Mouse (Mus musculus) liver, embryonic 16.5 days (tissue): ENCODE measurements around the gene Krtap29-1. TPM values are rescaled to one million over a fixed set of nuclear protein-coding genes. Genes with fewer than 3 reads are reported as not detected.

ENCODE experiments used
- ATAC-seq: fragments of 200-750 bp; cut with Nextera tagmentation; 2 replicates; pipeline ENCODE4 v1.8.0; 2017; ENCODE audit warnings: low read depth, mild to moderate bottlenecking, moderate number of reproducible peaks, moderate library complexity
- H3K27ac ChIP-seq: fragments of 300-500 bp; sonication (generic); 2 replicates; pipeline ENCODE4 v1.5.1; 2014; ENCODE audit warnings: mild to moderate bottlenecking, low read length
- H3K27me3 ChIP-seq: fragments of 300-500 bp; sonication (generic); 2 replicates; pipeline ENCODE4 v1.6.1; 2014; ENCODE audit warnings: low read depth, low read length, mixed read lengths; ENCODE audit not compliant: control insufficient read depth, insufficient read depth
- H3K36me3 ChIP-seq: fragments of 300-500 bp; sonication (generic); 2 replicates; pipeline ENCODE4 v1.6.1; 2014; ENCODE audit warnings: mild to moderate bottlenecking; ENCODE audit not compliant: control insufficient read depth, insufficient read depth
- H3K4me1 ChIP-seq: fragments of 300-500 bp; sonication (generic); 2 replicates; pipeline ENCODE4 v1.6.1; 2014; ENCODE audit warnings: low read depth, low read length, mixed read lengths; ENCODE audit not compliant: control insufficient read depth
- H3K4me2 ChIP-seq: fragments of 300-500 bp; sonication (generic); 2 replicates; pipeline ENCODE4 v1.6.1; 2014; ENCODE audit warnings: low read depth, low read length, mixed read lengths
- H3K4me3 ChIP-seq: fragments of 300-500 bp; sonication (generic); 2 replicates; pipeline ENCODE4 v1.5.1; 2014; ENCODE audit warnings: low read depth, mild to moderate bottlenecking, low read length
- H3K9ac ChIP-seq: fragments of 300-500 bp; sonication (generic); 2 replicates; pipeline ENCODE4 v1.6.1; 2014; ENCODE audit warnings: low read depth, low read length
- H3K9me3 ChIP-seq: fragments of 300-500 bp; sonication (generic); replicated peaks from 2 replicates; pipeline ENCODE4 v1.6.1; 2016; ENCODE audit warnings: low read length; ENCODE audit not compliant: control insufficient read depth
- whole genome bisulfite sequencing: fragments of 180-500 bp; shearing (Covaris S2); extraction: QIAGEN DNeasy Blood & Tissue Kit; methylation state at CpG from one replicate; pipeline ENCODE4 v1.1.7; 2014; ENCODE audit not compliant: insufficient replicate concordance; 5-methylcytosine and 5-hydroxymethylcytosine counted together
- polyA plus RNA-seq: library from polyadenylated mRNA; unstranded; fragments of >200 nt; fragmentation: Nextera tagmentation; extraction: Ambion mirVana; gene quantifications from 2 replicates; pipeline ENCODE4 v1.2.1, GENCODE M21; 2015

Gene Krtap29-1
- polyA plus RNA-seq, 1 experiment from 2014 or later, result not detected

- Histone ChIP-seq H3K27ac (no peak overlapping the region), H3K4me1 (no peaks in the 10 kb centered on the region), H3K36me3 (no peaks in the 10 kb centered on the region), H3K4me3 (no peak overlapping the region), H3K4me2 (no peak overlapping the region), H3K9me3 (no peaks in the 10 kb centered on the region), H3K9ac (no peak overlapping the region), H3K27me3 (no peaks in the 10 kb centered on the region)
- no peak for ATAC-seq
- 20% methylated on average over 6 of the region's 6 CpGs for WGBS
These were observed 26.0 kb upstream of the Krtap29-1 start for GRCm38 (mm10) chr11:100004846-100005245.

GRCm38 (mm10) chr11:99999091-99999490 is 20.2 kb upstream of the Krtap29-1 start:
- no peaks in the 10 kb centered on the region for H3K4me1 ChIP-seq
- H3K9ac ChIP-seq, result no peak overlapping the region
- no peak for ATAC-seq
- H3K4me2 ChIP-seq, result no peak overlapping the region
- no peaks in the 10 kb centered on the region for H3K27me3 ChIP-seq
- H3K9me3 ChIP-seq, result no peaks in the 10 kb centered on the region
- 71% methylated on average over 7 of the region's 7 CpGs for WGBS
- no peak overlapping the region for H3K27ac ChIP-seq
- no peak overlapping the region for H3K4me3 ChIP-seq
- H3K36me3 ChIP-seq, result no peaks in the 10 kb centered on the region

GRCm38 (mm10) chr11:99994384-99994661 is 15.5 kb upstream of the Krtap29-1 start:
- Histone ChIP-seq H3K27me3 (peaks cover 6% of the 10 kb centered on the region; the same call in 1 of the 2 replicates), H3K4me1 (no peaks in the 10 kb centered on the region), H3K9me3 (no peaks in the 10 kb centered on the region), H3K9ac (no peak overlapping the region), H3K4me3 (no peak overlapping the region), H3K4me2 (no peak overlapping the region), H3K27ac (no peak overlapping the region), H3K36me3 (no peaks in the 10 kb centered on the region)
- 37% methylated on average over 4 of the region's 4 CpGs for WGBS
- no peak for ATAC-seq

- Histone ChIP-seq H3K36me3 (no peaks in the 10 kb centered on the region), H3K4me1 (no peaks in the 10 kb centered on the region), H3K27ac (no peak within 1 kb of the TSS), H3K9me3 (no peaks in the 10 kb centered on the region), H3K4me3 (no peak within 1 kb of the TSS), H3K27me3 (peaks cover 6% of the 10 kb centered on the region; the same call in 1 of the 2 replicates), H3K9ac (no peak within 1 kb of the TSS), H3K4me2 (no peak within 1 kb of the TSS)
- no peak for ATAC-seq
- 24% methylated on average over 25 of the region's 26 CpGs for WGBS
These were observed 14.9 kb upstream of the Krtap29-1 start, which contains the start of gene Krtap17-1 for GRCm38 (mm10) chr11:99993620-99994383. Gene Krtap17-1, minus strand, starts transcription at chr11:99993994.

- ATAC-seq, result no peak
- 69% methylated on average over 3 of the region's 3 CpGs for WGBS
These were observed 11.7 kb upstream of the Krtap29-1 start for GRCm38 (mm10) chr11:99990571-99990970.

GRCm38 (mm10) chr11:99989881-99990405 is 11.1 kb upstream of the Krtap29-1 start:
- H3K36me3 ChIP-seq, result no peaks in the 10 kb centered on the region
- ATAC-seq, result no peak

More at GRCm38 (mm10) chr11:99990571-99990970, 11.7 kb upstream of the Krtap29-1 start:
- Histone ChIP-seq H3K4me1 (no peaks in the 10 kb centered on the region), H3K36me3 (no peaks in the 10 kb centered on the region), H3K27me3 (peaks cover 6% of the 10 kb centered on the region; the same call in 1 of the 2 replicates), H3K4me3 (no peak overlapping the region), H3K9me3 (no peaks in the 10 kb centered on the region), H3K9ac (no peak overlapping the region), H3K4me2 (no peak overlapping the region), H3K27ac (no peak overlapping the region)

GRCm38 (mm10) chr11:99988530-99988929 is 9.7 kb upstream of the Krtap29-1 start:
- Histone ChIP-seq H3K4me3 (no peak overlapping the region), H3K36me3 (no peaks in the 10 kb centered on the region), H3K4me2 (no peak overlapping the region), H3K9me3 (no peaks in the 10 kb centered on the region), H3K27ac (no peak overlapping the region), H3K4me1 (no peaks in the 10 kb centered on the region), H3K9ac (no peak overlapping the region), H3K27me3 (0 out of 2 replicates have a peak, but pooled peaks cover 3% of the 10 kb centered on the region)
- no peak for ATAC-seq
- 65% methylated on average over 3 of the region's 3 CpGs for WGBS

More at GRCm38 (mm10) chr11:99989881-99990405, 11.1 kb upstream of the Krtap29-1 start:
- Histone ChIP-seq H3K9me3 (no peaks in the 10 kb centered on the region), H3K4me1 (no peaks in the 10 kb centered on the region), H3K9ac (no peak overlapping the region), H3K27ac (no peak overlapping the region), H3K4me3 (no peak overlapping the region), H3K27me3 (peaks cover 6% of the 10 kb centered on the region; the same call in 1 of the 2 replicates), H3K4me2 (no peak overlapping the region)
- WGBS, result 53% methylated on average over 6 of the region's 6 CpGs

GRCm38 (mm10) chr11:99986180-99986647 is 7.4 kb upstream of the Krtap29-1 start, which contains the start of gene Krtap16-1:
Gene Krtap16-1, minus strand, starts transcription at chr11:99986597.
- no peaks in the 10 kb centered on the region for H3K4me1 ChIP-seq
- WGBS, result 74% methylated on average over 8 of the region's 8 CpGs

More at GRCm38 (mm10) chr11:99986180-99986647, 7.4 kb upstream of the Krtap29-1 start, which contains the start of gene Krtap16-1:
- no peaks in the 10 kb centered on the region for H3K36me3 ChIP-seq
- H3K27me3 ChIP-seq, result no peaks in the 10 kb centered on the region
- no peak within 1 kb of the TSS for H3K9ac ChIP-seq
- H3K9me3 ChIP-seq, result no peaks in the 10 kb centered on the region
- no peak for ATAC-seq
- no peak within 1 kb of the TSS for H3K4me2 ChIP-seq
- H3K27ac ChIP-seq, result no peak within 1 kb of the TSS
- H3K4me3 ChIP-seq, result no peak within 1 kb of the TSS
